Mouse (Mus musculus) kidney, postnatal 14 days (tissue): Measurements from ENCODE around the gene Dhx8.

Source experiments
- DNase-seq: peaks from one replicate; pipeline ENCODE4 v3.0.0; 2022; ENCODE audit warnings: mixed read lengths

Dhx8 gene

DNA sequence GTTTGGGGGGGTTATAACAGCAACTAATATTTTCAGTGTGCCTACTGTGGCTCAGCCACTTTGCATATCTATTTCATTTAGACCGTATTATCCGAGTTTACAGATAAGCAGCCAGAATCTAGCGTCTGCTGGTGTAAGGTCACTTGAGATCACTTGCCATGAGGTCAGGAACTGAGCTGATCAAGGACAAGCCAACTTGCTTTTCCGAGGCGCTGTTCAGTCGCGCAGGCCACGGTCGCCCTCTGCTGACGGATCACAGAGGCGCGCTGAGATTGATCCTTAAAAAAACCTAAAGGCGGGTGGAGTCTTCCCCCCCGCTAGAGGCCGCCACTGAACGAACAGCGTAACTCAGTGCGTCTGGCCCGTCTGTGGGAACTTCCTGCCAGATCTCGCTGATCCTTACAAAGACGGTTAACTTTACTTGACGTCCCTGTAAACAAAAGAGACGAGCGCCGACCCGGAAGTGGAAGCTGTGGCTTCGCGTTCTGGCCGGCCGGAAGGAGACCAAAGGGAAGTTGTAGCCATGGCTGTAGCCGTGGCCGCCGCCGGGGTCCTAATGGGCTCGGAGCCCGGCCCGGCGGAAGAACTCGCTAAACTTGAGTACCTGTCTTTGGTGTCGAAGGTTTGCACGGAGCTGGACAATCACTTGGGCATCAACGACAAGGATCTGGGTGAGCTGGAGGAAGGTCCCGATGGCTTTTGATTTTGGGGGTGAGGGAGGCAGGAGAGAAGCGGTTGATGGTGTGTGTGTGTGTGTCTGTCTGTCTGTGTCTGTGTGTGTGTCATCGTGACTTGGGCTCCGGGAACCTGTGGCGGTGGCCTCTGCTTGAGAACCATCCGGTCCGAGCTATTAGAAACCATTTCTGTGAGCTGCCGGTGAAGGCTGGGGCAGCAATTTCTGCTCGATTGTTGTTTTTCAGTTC is at the start of gene Dhx8:
Dhx8 (plus strand) TSS at position 402 of the 923 bp plus-strand sequence.
- peak; percentile 98 for DNase-seq

DNA sequence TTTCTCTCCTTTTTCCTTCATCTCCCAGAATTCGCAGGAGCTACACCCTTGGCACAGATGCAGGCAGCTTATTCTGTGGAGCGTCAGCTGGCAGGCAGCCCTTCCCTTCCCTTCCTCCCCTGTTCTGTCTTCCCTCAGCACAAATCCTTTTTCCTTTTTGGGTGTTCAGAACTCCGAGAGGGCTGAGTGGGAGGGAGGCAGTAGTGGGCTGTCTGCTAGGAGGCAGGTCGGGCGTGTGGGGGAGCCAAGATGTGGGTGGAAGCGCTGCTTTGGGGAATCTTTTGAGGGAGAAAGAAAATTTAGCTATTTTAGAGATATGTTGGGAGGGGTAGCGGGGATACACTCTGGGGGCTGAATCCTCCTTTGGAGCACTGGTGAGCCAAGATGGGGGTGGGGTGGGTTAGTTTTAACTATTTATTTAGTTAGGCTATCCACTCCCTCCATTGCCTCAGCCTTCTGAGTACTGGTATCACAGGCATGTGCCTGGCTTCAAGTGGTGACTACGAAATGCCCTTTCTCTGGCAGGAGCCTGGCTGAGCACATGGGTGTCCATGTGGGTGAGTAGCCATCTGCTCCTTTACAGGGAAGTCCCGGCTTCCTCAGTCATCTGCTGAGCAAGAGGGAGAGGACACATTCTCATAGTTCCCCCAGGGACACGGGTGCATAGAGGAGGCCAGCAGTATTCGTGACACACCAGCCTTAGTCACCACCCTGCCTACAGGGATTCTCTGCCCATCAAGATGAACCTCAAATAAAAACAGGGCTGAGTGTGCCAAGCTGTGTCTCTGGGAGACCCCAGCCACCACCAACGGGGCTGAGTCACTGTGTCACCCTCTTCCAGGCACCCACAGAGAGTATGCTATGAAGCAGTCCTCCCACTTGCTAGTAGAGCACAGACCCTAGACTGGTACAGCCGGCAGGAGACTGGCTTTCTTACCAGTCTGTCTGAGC is 45.1 kb upstream of the Dhx8 start:
- peak; percentile 57 for DNase-seq

- no peak for DNase-seq
Observed at GRCm38 (mm10) chr11:101689701-101690113, 43.0 kb upstream of the Dhx8 start.

DNA sequence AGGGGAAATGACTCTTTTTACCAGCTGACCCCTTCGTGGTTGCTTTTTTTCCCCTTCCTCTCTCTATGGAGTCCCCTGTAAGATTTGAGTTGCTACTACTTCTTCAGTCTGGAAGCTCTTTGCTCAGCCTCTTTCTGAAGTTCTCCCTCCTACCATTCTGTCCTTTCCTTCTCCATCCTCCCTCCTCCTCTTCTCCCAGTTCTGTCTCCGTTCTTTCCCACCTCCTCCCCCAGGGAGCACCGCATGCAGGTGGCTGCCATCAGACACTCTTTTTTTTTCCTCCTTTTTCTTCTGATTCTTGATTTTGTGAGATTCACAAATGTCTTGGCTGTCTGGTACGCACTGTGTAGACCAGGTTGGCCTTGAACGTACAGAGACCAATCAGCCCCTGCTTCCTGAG is 42.4 kb upstream of the Dhx8 start:
- no peak for DNase-seq

GRCm38 (mm10) chr11:101695906-101696661 is 36.6 kb upstream of the Dhx8 start:
- DNase-seq, result peak; percentile 43

- DNase-seq, result no peak
Observed at GRCm38 (mm10) chr11:101697156-101697861, 35.4 kb upstream of the Dhx8 start.

DNA sequence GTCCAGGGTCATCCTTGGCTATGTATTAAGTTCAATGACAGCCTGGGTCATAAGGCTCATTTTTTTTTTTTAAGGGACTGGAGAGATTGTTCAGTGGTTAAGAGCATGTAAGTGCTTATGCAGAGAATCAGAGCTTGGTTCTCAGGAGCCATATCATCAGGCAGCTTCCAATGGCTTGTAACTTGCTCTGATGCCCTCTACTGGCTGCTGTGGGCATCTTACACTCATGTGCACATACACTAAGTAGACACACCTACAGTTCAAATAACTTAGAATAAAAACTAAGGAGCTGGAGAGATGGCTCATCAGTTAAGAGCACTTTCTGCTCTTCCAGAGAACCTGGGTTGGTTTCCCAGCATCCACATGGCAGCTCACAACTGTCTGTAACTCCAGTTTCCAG is 34.6 kb upstream of the Dhx8 start:
- DNase-seq, result no peak

GRCm38 (mm10) chr11:101699556-101699955 is 33.2 kb upstream of the Dhx8 start:
- no peak for DNase-seq

DNA sequence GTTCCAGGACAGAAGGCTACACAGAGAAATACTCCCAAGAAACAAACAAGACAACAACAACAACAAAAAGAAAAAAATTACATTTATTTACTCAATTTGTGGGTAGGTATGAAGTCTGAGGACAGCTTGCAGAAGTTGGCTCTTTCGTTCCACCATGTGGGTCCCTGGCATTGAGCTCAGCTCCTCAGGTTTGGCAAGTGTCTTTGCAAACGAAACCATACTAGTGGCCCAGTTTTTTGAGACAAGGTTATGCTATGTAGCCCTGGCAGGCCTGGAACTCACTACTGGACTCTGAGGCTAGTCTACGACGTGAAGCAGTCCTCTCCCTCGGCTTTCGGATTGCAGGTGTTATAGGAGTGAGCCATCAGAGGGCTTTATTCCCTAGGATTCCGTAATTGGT is 32.7 kb upstream of the Dhx8 start:
- DNase-seq, result no peak

DNA sequence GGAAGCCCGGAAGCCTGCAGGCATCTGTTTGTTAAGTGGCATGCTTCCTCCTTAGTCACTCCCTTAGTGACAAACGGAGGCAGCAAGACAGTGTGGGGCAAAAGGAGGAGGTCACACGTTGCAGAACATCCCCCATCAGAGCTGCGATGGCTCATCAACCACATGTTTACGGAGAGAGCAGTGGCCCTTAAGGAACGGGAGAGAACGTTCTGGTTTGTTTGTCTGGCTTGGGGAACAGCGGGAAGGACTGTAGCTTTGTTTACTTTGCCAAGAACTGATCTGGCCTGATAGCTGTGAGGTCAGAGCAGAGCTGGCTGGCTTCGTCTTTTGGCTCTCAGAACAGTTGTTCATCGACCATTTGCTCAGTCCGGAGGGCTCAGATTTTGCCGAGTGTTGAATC is 32.3 kb upstream of the Dhx8 start:
- no peak for DNase-seq

DNA sequence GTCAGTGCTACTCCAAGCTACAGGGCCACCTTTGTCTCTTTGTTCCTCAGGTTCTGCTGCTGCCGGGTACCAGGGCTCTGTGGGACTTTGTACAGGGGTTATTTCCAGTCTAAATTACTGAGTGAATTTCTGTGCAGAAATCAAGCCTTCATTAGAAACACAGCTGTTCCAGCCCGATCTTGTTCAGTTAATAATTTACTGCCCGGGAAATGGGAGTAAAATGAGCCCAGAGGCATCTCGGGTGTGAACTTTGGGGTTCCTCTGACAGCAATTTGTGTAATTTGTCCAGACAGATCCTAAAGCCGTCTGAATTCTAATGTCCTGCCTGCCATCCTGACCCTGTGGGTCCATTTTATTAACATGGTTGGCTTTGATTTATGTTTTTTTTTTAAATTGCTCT is 28.6 kb upstream of the Dhx8 start:
- peak; percentile 71 for DNase-seq

DNA sequence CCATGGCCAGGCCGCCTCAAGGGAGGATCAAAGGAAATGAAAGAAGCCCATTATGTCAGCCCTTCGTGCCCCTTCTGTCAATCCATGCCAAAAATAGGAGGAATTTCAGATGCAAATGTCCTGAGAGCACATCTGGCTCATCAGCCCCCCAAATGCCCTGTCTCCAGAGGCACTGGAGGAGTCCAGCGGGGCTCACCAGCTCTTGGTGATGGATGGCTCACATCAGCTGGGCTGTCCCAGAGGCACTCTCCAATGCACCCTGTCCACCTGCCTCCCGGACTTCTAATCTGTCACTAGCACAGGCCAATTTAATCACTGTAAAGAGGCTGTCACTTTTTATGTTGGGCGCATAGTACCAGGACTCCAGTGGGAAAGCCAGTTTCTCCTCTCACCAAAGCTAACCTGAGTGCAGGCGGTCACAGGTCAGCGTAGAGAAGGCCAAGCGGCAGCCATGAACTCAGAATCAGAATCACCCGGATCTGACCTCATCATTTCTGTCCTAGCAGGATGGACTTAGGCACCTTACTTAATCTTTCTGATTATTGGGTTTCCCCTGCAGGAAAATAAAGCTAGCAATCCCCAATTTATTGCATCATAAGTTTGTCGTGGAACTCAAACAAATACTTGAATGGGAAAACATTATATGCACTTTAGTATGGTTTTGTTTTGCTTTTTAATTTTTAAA is 25.8 kb upstream of the Dhx8 start:
- DNase-seq, result no peak

DNA sequence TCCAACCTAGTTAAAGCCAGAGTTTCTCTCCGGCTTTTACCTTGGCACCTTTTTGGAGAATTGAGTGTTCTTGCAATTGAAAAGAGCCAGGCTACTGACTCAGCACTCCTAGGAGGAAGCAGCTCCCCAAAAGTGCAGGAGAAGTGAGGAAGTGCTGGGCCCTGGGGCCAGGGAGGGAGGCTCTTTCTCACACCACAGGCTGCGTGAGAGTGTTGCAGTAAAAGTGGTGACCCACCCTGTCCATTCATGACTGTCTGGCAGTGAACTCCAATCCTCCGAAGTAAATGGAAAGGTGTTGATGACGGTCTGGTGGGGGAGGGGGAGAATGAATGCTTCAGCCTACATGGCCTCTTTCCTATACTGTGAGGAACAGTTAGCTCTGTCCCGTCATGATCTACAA is 24.2 kb upstream of the Dhx8 start:
- no peak for DNase-seq

DNA sequence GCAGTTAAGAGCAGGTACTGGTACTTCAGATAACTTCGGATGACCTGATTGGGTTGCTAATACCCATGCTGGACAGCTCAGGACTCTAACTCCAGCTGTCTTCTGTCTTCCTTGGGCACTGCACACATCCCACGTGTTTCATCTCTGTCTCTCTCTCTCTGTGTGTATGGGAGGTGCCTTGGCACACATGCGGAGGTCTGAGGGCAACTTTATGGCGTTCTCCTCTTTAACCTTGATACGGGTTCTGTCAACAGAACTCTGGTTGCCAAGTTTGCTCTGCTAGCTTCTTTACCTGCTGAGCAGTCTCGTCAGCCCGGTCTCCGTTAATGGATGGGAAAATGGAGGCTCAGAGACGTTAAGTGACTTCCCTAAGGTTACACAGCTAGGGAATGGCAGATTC is 19.9 kb upstream of the Dhx8 start:
- no peak for DNase-seq

DNA sequence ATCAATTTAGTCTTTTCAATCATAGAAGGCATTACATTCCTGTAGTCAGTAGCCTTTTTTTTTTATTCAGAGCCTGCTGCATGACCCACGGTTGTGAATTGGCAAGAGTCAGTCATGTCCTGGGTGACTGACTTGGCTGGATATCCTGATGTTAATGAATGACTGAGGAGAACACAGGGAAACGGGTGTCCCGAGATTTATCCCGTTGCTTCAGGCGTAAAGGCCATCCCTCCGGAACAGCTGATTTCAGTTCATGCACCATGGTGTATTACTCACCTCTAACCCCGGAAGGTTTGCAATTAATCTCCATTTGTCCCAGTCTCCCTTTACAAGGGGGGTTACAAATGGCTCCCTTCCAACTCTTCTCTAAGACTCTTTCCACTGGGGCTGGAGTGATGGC is 18.7 kb upstream of the Dhx8 start:
- DNase-seq, result peak; percentile 84

- DNase-seq, result no peak
Observed at GRCm38 (mm10) chr11:101718324-101718723, 14.4 kb upstream of the Dhx8 start.

- DNase-seq, result no peak
Observed at GRCm38 (mm10) chr11:101719986-101720520, 12.7 kb upstream of the Dhx8 start.

DNA sequence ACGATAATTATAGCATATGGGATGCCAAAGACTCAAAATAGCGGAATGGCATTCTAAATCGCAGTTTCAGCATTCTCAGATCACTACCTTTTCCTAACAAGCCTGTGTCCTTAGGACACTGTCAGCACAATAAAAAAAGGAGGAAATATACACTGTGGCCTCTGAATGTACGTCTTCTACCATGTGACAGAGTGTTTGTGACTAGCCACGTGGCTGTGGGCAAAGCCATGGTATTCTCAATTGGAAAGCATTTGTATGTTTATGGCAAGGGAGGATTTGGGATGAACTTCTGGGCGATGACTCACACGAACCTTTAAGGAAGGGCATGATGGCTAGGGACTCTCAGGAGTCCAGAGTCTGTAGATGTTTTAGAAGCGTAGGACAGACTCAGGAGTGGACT is 7.7 kb upstream of the Dhx8 start:
- no peak for DNase-seq

- DNase-seq, result no peak
Observed at GRCm38 (mm10) chr11:101726765-101727164, 6.0 kb upstream of the Dhx8 start.

GRCm38 (mm10) chr11:101729308-101729707 is 3.4 kb upstream of the Dhx8 start:
- no peak for DNase-seq

DNA sequence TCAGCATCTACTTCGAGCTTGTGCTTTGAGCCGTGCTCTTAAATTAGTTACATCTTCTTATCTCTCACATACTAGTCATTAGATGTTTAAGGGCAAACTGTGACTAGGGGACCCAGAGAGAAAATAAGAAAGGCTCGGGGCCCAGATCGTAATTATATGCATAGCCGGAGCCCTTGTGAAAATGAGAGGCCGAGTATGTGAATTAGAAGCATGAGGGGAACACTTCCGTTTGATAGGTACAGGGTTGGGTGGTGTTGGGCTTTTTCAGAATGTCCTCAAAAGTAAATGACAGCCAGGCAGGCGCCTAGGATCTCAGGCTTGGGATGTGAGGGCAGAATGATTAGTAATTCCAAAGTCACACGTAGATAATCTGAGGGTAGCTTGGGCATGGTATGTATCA is 877 bp downstream of the Dhx8 start:
- DNase-seq, result no peak
